7 mouse cellular contexts compared by ENCODE assay signal in genomic region chr9:37656931-37657481, GRCm38 (mm10). TPM values are rescaled to one million over a fixed set of nuclear protein-coding genes. Genes with fewer than 3 reads are reported as not detected.
A peak's percentile ranks its signal among the peaks of the same experiment; 100 is the strongest.
DNase-seq lines count a peak whose midpoint lies in the region; ATAC-seq lines count a peak whose summit lies in the region.

Gene Tbrg1 (minus strand): TSS chr9:37657312.

- WGBS in intestine, embryonic 16.5 days = 1% methylated on average over 36 of the region's 36 CpGs
- WGBS in midbrain, embryonic 11.5 days = 0% methylated on average over 36 of the region's 36 CpGs

- H3K9me3 ChIP-seq in intestine, embryonic 16.5 days (ENCODE audit: control insufficient read depth, low read length) = no peaks in the 10 kb centered on the region
- H3K9me3 ChIP-seq in midbrain, embryonic 11.5 days (ENCODE audit: control insufficient read depth, low read length) = no peaks in the 10 kb centered on the region

- peak within 1 kb of the TSS; percentile 85 for H3K4me3 ChIP-seq in intestine, embryonic 16.5 days (ENCODE audit: low read length)
- peak within 1 kb of the TSS; percentile 84 for H3K4me3 ChIP-seq in midbrain, embryonic 11.5 days (ENCODE audit: low read depth, low read length)

- H3K27ac ChIP-seq in intestine, embryonic 16.5 days (ENCODE audit: low read length) = peak within 1 kb of the TSS; percentile 96
- 0 out of 2 replicates have a peak within 1 kb of the TSS, but pooled peaks have one; percentile 40 for H3K27ac ChIP-seq in midbrain, embryonic 11.5 days (ENCODE audit: low read depth, low read length)

- peaks cover 15% of the 10 kb centered on the region for H3K36me3 ChIP-seq in intestine, embryonic 16.5 days (ENCODE audit: control insufficient read depth, insufficient read depth, low read length)
- peaks cover 11% of the 10 kb centered on the region for H3K36me3 ChIP-seq in midbrain, embryonic 11.5 days (ENCODE audit: control insufficient read depth, insufficient read depth, low read length)

- intact Hi-C loops in left cerebral cortex, postnatal 36 days (cut with DNase I) = no loop called here

- peak within 1 kb of the TSS; percentile 70 for H3K4me2 ChIP-seq in intestine, embryonic 16.5 days (ENCODE audit: low read depth, low read length)
- H3K4me2 ChIP-seq in midbrain, embryonic 11.5 days = peak within 1 kb of the TSS; percentile 75

- H3K4me1 ChIP-seq in intestine, embryonic 16.5 days (ENCODE audit: control insufficient read depth, insufficient read depth, low read length) = no peaks in the 10 kb centered on the region; the same call in 1 of the 2 replicates
- peaks cover 10% of the 10 kb centered on the region for H3K4me1 ChIP-seq in midbrain, embryonic 11.5 days (ENCODE audit: control insufficient read depth, insufficient read depth, low read length)

- ATAC-seq in intestine, embryonic 16.5 days = peak; percentile 98
- ATAC-seq in midbrain, embryonic 11.5 days (ENCODE audit: low FRiP score) = peak; percentile 93

- no peaks in the 10 kb centered on the region for H3K27me3 ChIP-seq in intestine, embryonic 16.5 days (replicated peaks; ENCODE audit: control insufficient read depth, insufficient read depth, low read length)
- H3K27me3 ChIP-seq in midbrain, embryonic 11.5 days (ENCODE audit: control insufficient read depth, insufficient read depth, low read length) = no peaks in the 10 kb centered on the region

- H3K9ac ChIP-seq in intestine, embryonic 16.5 days (ENCODE audit: low read depth, low read length) = peak within 1 kb of the TSS; percentile 88
- peak within 1 kb of the TSS; percentile 91 for H3K9ac ChIP-seq in midbrain, embryonic 11.5 days (ENCODE audit: low read length)

- peak; percentile 91 for DNase-seq in adrenal gland, adult 2 months
- peak; percentile 87 for DNase-seq in embryo, embryonic 9.5 days (ENCODE audit: extremely low spot score)
- peak; percentile 67 to 86 for DNase-seq in gastrocnemius, postnatal 4 days (ENCODE audit: low spot score in 2 of 2)
- peak; percentile 85 to 86 for DNase-seq in left cerebral cortex, postnatal 36 days (ENCODE audit: low spot score in 2 of 2)
- peak; percentile 98 for DNase-seq in midbrain, embryonic 11.5 days (ENCODE audit: low spot score, missing footprints)
- DNase-seq in skeletal muscle tissue, adult 2 months (ENCODE audit: low read depth, low spot score) = peak; percentile 74

RNA-seq across cellular contexts. Expression of gene Tbrg1, which starts in this region (rescaled TPM):
- total RNA-seq in adrenal gland, adult 2 months (2021) = 10 to 100 TPM; 74.5 to 81.1 TPM
- polyA plus RNA-seq in adrenal gland, adult 2 months (2012; rRNA removed) = 23.7 and 28.7 TPM in 2 replicates
- total RNA-seq in gastrocnemius, postnatal 4 days (2021) = 10 to 100 TPM; 75.0 to 76.6 TPM
- polyA plus RNA-seq in intestine, embryonic 16.5 days (2015; fragmentation: Nextera tagmentation; extraction: Ambion mirVana) = 191 and 203 TPM in 2 replicates
- total RNA-seq in left cerebral cortex, postnatal 36 days (2021) = 10 to 100 TPM; 52.4 to 63.4 TPM
- 143 and 146 TPM in 2 replicates for polyA plus RNA-seq in midbrain, embryonic 11.5 days (2014; fragmentation: Nextera tagmentation; extraction: Ambion mirVana)

Comparison
In these comparisons a context has a peak if more than half of its experiments do, and no peak if none do; other contexts are left out.
1. Peak in every context shown above with its lines: DNase-seq, ATAC-seq, H3K4me3 ChIP-seq and H3K27ac ChIP-seq.